Mouse (Mus musculus) Patski (cell line): Measurements from ENCODE around the gene Prkag3. TPM values are rescaled to one million over a fixed set of nuclear protein-coding genes. Genes with fewer than 3 reads are reported as not detected.

Experiments used
- ATAC-seq: fragments of 100-300 bp; one replicate; pipeline ENCODE4 v1.8.0; 2021
- CTCF ChIA-PET: fragments of 350-600 bp; sonication (Branson Sonifier 250); formaldehyde crosslinking; loops from one replicate; lab custom pipeline; 2022; ENCODE audit warnings: inconsistent platforms; lab: Charles Lee
- POLR2A ChIA-PET: fragments of 350-600 bp; sonication (Branson Sonifier 250); formaldehyde crosslinking; loops from one replicate; lab custom pipeline; 2022; ENCODE audit warnings: antibody characterized with exemption, inconsistent platforms; lab: Charles Lee
- DNase-seq: peaks from one replicate; pipeline ENCODE4 v3.0.0-alpha.2; 2011; ENCODE audit warnings: low read depth, low spot score
- H3K27me3 ChIP-seq: fragments of 371-371 bp; one replicate; pipeline ENCODE4 v1.5.1; 2021
- CTCF ChIP-seq: fragments of 100-300 bp; IDR thresholded peaks from one replicate; pipeline ENCODE4 v1.5.1; 2021
- in situ Hi-C: fragments of 300-500 bp; cut with MboI; formaldehyde crosslinking; loops from 3 replicates; pipeline ENCODE4 v1.11.1; 2018; ENCODE audit warnings: low pct_unique_long_range_greater_than_20kb, mixed read lengths
- polyA plus RNA-seq: library from polyadenylated mRNA; unstranded; gene quantifications from one replicate; pipeline ENCODE4 v1.2.3, GENCODE M21; 2021

Gene Prkag3
- polyA plus RNA-seq, 1 experiment from 2014 or later, result not detected

DNA sequence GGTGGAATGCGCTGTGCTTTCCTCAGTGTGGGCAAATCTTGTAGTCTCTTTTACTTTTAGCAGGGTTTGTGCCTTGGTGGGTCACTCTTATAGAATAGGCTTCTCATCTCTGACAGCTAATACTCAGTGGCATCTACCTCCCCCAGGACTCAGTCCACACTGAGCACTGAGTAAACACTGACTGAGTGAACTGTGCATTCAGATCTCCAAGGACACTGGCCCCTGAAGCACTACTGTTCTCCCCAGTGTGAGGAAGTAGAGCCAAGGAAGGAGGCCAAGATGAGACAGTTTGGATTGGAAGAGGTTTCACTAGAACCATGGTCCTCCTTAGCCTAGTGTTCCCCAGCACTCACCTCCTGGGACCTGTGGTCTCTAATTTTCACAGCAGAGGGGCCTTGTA lies 50.7 kb downstream of the Prkag3 start:
- no peak for DNase-seq
- ATAC-seq, result no peak
- no peak for TF ChIP-seq CTCF
- ChIA-PET POLR2A (no interaction called here), CTCF (interaction anchor here (1.3 kb wide), 1 partner anchor 9 kb away, joined by 3 read pairs; no protein-coding TSS in a partner anchor)
- H3K27me3 ChIP-seq, result no peaks in the 10 kb centered on the region
- in situ Hi-C loops, result no loop called here

DNA sequence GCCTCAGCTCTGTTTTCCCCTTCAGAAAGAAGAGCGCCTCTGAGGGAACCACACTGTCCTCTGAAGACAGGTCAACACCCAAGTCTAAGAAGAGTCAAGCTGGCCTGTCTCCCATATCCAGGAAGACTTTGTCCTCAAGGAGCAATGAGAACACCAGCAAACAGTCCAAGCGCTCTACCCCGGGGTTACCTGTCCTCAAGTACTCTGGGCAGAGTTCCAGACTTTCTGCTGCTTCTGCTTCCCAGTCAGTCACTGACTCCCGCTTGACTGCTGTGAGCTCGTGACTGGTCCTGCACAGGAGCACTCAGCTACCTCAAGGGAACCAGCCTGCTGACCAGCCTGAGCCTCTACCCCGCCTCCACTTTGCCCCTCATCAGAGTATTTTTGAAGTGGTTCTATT lies 51.6 kb downstream of the Prkag3 start:
- in situ Hi-C loops, result no loop called here
- no peak for TF ChIP-seq CTCF
- no peak for ATAC-seq
- CTCF ChIA-PET, result interaction anchor here (1.3 kb wide), 1 partner anchor 10 kb away, joined by 3 read pairs; no protein-coding TSS in a partner anchor
- no peak for DNase-seq
- H3K27me3 ChIP-seq, result no peaks in the 10 kb centered on the region
- POLR2A ChIA-PET, result no interaction called here

DNA sequence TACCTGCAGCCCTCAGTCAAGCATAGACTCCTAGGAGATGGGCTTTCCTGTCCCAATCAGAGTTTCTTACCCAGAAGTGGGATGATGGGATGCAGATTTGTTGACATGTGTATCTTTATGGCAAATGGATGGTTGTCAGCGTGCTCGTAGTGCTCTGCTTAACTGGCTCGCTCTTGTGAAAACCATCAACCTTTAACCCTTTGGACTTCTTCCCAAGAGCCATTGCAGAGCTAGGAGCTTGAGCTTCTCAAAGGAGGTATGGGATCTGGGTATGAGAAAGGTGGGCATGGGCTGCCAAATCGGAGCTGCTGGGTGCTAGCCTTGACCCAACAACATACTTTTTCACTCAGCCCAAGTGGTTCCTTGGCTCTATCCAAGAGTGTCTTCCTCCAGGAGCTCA lies 53.2 kb downstream of the Prkag3 start:
- DNase-seq, result no peak
- in situ Hi-C loops, result no loop called here
- no peak for TF ChIP-seq CTCF

DNA sequence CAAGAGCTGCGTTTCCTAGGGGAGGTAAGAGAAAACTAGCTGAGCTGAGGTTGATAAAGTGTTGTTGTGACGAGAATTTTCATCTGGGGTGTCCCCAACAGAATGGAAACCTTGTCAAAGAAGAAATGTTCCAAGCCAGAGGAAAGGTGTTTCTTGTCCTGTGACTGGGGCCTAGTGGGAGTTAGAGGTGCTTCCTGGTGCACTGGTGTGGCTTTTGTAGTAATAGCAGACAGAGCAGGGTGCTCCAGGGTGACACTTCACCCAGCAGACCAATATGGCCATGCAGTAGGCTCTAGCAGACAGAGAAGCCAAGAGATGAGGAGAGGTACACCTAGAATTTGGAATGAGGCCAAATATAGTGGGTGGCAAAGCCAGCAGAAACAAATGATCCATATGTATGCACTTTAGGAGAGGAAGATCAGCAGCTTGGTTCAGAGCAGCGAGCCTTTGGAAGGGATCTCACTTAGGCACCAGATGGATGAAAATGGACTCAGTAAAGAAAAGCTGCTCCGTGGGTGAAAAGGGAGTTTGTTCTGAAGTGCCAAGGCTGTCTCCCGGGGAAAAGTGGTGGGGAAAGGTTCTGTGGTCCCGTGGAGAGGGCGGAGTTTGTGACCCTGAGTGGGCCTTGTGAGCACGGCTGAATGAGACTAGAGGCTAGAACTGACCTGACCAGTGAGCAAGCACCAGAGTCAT lies 55.0 kb downstream of the Prkag3 start:
- TF ChIP-seq CTCF, result no peak
- DNase-seq, result no peak
- POLR2A ChIA-PET, result no interaction called here
- no peaks in the 10 kb centered on the region for H3K27me3 ChIP-seq
- CTCF ChIA-PET, result no interaction called here
- no peak for ATAC-seq
- in situ Hi-C loops, result no loop called here

More for the DNA sequence above, 53.2 kb downstream of the Prkag3 start:
- no peak for ATAC-seq
- ChIA-PET POLR2A (interaction anchor here (0.6 to 0.8 kb wide), 2 partner anchors 11 to 17 kb away, joined by 3 to 5 read pairs; partner anchors contain the start of gene Cyp27a1), CTCF (no interaction called here)
- H3K27me3 ChIP-seq, result no peaks in the 10 kb centered on the region

Other genes starting within 250 kb of the Prkag3 start
- 43.5 TPM for gene Cnot9, start 243.2 kb downstream of the Prkag3 start, polyA plus RNA-seq
- gene Plcd4, start 206.3 kb downstream of the Prkag3 start, polyA plus RNA-seq, result 0.83 TPM
- 8.4 TPM for gene Usp37, start 204.9 kb downstream of the Prkag3 start, polyA plus RNA-seq
- gene Zfp142, start 161.0 kb downstream of the Prkag3 start, polyA plus RNA-seq, result 14.9 TPM
- gene Bcs1l, start 160.9 kb downstream of the Prkag3 start, polyA plus RNA-seq, result 24.9 TPM
- 60.1 TPM for gene Rnf25, start 147.8 kb downstream of the Prkag3 start, polyA plus RNA-seq
- 12.5 TPM for gene Stk36, start 147.8 kb downstream of the Prkag3 start, polyA plus RNA-seq
- gene Ttll4, start 87.5 kb downstream of the Prkag3 start, polyA plus RNA-seq, result 23.6 TPM
- gene Cyp27a1, start 35.6 kb downstream of the Prkag3 start, polyA plus RNA-seq, result not detected
- not detected for gene Wnt6, start 22.7 kb upstream of the Prkag3 start, polyA plus RNA-seq
- not detected for gene Wnt10a, start 42.3 kb upstream of the Prkag3 start, polyA plus RNA-seq
- not detected for gene Cdk5r2, start 105.7 kb upstream of the Prkag3 start, polyA plus RNA-seq
- gene Fev, start 136.2 kb upstream of the Prkag3 start, polyA plus RNA-seq, result not detected
- gene Cryba2, start 143.9 kb upstream of the Prkag3 start, polyA plus RNA-seq, result not detected
- not detected for gene Cfap65, start 186.4 kb upstream of the Prkag3 start, polyA plus RNA-seq
- gene Ihh, start 202.5 kb upstream of the Prkag3 start, polyA plus RNA-seq, result 0.13 TPM